Mouse (Mus musculus) layer of hippocampus, postnatal 14 days (tissue): ENCODE measurements around the gene Rab37. TPM values are rescaled to one million over a fixed set of nuclear protein-coding genes. Genes with fewer than 3 reads are reported as not detected.

Experiments
- DNase-seq, 2 experiments: peaks; one replicate each; pipeline ENCODE4 v3.0.0; 2021 to 2022; ENCODE audit warnings: low spot score in 2 of 2, mixed read lengths in 1 of 2
- total RNA-seq, 2 experiments: library from RNA; stranded (reverse); gene quantifications; 2 replicates each; pipeline ENCODE4 v1.2.3; 2021

The Rab37 gene
- total RNA-seq, 2 experiments from 2014 or later = 1.6 to 5.1 TPM

DNA sequence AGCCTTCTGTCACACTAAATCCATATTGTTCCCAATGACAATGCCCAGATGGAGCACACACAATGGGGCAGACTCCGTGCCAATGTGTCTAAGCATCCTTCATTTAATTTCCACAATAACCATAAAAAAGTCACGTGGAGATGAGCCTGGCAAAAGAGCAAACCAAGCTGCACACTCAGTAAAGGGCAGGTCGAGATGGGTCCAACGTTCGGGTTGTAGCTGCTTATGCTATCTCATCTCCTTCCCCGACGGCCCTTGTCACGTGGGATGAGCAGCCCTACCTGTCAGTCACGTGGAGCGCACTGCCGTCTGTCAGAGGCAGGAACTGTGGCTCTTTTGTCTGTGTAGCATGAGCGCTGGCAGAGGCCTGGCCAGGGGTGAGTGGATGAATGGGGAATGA lies 6.6 kb upstream of the Rab37 start:
- DNase-seq = no peak

- no peak for DNase-seq
Measured at GRCm38 (mm10) chr11:115085064-115085463, 6.2 kb upstream of the Rab37 start.

DNA sequence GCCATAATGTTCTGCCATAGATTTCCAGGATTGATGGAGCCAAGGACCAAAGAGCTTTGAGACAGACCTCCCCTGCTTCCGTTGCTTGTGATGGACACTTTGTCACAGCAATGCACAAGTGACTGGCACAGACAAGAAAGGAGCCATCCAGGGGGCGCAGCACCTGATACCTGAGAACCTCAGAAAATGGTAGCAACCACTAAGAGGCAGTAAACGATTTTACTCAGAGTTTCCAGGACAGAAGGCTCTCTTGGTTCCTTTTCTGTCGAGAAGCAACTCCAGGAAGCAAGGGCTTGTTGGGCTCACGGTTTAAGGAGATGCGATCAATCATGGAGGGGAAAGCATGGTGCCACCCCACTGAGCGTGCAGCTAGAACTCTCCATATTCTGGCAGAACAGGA lies 5.0 kb upstream of the Rab37 start:
- DNase-seq = no peak

- DNase-seq = no peak
Measured at GRCm38 (mm10) chr11:115089853-115090252, 1.4 kb upstream of the Rab37 start.

- DNase-seq = no peak
Measured at GRCm38 (mm10) chr11:115092140-115092539, 909 bp downstream of the Rab37 start.

- DNase-seq = peak; percentile 16 to 32
Measured at GRCm38 (mm10) chr11:115098203-115098932, 7.1 kb downstream of the Rab37 start.

GRCm38 (mm10) chr11:115099241-115099840 lies 8.1 kb downstream of the Rab37 start:
- no peak for DNase-seq

GRCm38 (mm10) chr11:115100032-115100621 lies 8.9 kb downstream of the Rab37 start:
- no peak for DNase-seq

DNA sequence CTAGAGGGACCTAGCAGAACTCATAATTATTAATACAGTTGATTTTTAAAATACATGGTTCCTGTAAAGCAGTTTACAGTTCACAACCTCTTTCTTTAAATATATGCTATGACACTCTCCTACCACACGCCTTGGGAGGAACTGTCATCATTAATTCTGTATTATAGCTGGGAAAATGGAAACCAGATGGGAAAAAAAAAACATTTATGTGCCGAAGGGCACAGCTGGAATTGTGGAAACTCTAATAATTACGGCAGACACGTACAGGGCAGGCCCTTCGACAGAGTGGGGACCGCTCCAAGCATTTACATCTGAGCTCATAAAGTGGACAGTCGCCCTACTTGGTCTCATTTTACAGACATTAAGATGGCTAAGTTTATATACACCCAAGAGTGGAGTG lies 9.5 kb downstream of the Rab37 start:
- no peak for DNase-seq

- DNase-seq = no peak
Measured at GRCm38 (mm10) chr11:115101615-115102051, 10.4 kb downstream of the Rab37 start.

DNA sequence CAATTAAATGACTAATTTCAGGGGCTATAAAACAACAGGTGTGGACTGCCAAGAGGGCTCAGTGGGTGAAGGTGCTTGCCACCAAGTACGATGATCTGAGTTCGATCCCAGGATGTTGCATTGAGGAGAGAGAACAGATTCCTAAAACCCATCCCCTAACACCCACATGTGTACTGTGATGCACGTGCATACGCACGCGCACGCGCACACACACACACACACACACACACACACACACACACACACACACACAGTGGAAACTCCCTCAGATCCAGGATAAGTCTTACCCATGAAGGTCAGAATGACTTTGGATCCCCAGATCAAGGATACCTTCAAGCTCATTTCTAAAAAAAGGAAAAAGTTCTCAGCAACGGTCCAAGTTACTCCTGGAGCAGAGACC lies 10.9 kb downstream of the Rab37 start:
- no peak for DNase-seq

GRCm38 (mm10) chr11:115103470-115104413 lies 12.5 kb downstream of the Rab37 start:
- no peak for DNase-seq

DNA sequence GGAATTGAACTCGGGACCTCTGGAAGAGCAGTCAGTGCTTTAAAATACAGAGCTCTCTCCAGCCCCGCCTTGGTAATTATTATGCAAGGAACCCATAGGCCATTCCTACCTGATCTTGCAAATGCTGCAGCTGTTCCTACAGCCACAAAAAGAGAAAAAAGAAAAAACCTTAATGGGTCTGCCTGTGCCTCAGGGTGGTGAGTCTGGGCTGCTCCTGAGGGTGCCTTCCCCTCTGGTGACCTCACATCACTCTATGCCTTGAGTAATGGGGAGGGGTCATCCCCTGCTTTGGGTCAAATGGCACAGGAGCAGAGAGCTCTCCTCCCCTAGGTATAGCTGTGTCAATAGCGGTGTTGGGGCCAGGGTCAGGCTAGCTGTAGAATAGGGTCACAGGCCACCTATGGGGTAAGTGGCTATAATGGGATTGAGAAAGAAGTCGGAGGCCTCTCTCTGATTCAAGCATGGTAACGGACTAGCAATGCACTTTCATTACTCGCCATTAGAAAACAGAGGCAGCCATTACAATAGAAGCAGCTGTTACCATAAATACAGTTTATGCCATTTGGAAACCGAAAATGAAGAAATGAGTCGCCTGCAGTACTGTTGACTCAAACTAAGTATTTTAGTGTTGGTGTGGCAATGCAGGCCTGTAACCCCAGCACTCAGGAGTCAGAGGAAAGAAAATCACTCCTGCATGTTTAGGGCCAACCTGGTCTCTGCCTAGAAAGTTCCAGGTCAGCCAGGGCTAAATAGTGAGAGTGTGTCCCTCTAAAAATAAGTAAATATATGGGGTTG lies 13.7 kb downstream of the Rab37 start:
- DNase-seq = no peak

GRCm38 (mm10) chr11:115106638-115107037 lies 15.4 kb downstream of the Rab37 start:
- no peak for DNase-seq

DNA sequence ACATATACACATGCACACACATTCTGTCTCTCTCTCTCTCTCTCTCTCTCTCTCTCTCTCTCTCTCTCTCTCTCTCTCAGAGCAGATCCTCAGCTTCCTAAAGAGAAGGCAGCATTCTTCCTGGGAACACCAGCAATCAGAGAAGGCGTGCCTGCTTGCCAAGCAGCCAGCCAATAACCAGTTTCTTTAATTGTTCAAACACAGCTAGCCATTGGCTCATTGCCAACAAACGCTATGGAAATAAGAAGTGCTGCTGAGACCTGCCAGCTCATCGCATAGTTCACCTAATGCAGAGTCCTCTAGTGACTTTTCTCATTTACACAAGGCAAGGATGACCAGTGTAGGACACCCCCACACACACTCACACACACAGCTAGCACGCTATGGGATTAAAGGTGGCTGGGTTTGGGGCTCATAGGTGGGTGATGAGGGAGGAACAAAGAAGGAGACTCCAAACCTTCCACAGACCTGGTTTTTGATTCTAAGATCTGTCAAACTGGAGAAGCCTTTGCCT lies 16.2 kb downstream of the Rab37 start:
- DNase-seq = no peak

DNA sequence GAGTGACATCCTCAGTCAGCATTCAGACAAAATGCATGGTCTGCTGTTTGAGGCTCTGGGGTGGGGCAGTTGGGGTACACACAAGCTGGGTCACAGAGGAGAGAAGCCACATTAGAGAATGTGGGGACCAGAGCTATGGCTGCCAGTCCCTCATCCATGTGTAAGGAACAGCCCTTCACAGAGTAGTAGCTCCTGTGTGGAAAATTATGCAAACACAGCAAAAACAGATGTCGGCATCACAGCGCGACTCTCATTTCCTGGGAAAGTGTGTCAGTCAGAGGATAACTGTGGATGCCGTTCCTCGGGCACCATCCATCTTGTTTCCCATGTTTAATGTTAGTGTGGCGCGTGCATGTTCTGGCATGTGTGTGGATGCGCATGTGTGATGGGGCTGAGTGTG lies 16.9 kb downstream of the Rab37 start:
- no peak for DNase-seq

DNA sequence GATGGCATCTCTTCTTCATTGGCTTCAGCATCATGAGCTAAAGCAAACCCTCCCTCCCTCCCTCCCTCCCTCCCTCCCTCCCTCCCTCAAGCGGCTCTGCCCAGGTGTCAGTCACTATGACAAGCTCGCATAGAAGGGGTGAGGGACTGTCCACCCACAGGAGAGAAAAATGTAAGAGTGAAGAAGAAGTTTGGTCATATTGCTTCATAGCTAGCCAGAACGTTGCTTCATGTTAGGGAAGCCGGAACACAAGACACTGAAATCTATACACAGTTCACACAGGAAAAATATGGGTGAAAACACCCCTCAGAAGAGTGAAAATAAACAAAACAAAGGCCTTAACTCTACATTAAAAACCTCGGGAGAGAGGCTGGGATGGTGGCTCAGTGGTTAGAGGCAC lies 19.0 kb downstream of the Rab37 start:
- no peak for DNase-seq

- no peak for DNase-seq
Measured at GRCm38 (mm10) chr11:115112196-115112595, 21.0 kb downstream of the Rab37 start.

DNA sequence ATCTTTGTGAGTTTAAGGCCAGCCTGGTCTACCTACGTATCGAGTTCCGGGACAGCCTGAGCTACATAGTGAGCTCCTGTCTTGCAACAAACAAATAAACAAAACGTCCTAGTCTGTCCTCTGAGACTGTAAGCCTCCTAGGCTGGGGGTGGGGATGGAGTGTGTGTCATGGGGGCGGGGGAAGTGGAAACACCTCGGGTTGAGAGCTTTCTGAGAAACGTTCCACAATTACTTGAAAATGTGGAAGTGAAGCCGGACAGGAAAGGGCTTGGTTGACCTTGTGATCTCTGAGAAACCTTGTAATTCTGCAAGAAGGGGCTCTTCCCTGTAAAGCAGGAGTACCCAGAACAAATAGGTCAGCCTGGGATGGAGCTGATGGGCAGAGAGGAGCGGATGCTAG lies 28.2 kb downstream of the Rab37 start:
- DNase-seq = no peak

- no peak for DNase-seq
Measured at GRCm38 (mm10) chr11:115128483-115128882, 37.3 kb downstream of the Rab37 start.
